ENCODE assay signal across 34 mouse cellular contexts in the genomic region with DNA sequence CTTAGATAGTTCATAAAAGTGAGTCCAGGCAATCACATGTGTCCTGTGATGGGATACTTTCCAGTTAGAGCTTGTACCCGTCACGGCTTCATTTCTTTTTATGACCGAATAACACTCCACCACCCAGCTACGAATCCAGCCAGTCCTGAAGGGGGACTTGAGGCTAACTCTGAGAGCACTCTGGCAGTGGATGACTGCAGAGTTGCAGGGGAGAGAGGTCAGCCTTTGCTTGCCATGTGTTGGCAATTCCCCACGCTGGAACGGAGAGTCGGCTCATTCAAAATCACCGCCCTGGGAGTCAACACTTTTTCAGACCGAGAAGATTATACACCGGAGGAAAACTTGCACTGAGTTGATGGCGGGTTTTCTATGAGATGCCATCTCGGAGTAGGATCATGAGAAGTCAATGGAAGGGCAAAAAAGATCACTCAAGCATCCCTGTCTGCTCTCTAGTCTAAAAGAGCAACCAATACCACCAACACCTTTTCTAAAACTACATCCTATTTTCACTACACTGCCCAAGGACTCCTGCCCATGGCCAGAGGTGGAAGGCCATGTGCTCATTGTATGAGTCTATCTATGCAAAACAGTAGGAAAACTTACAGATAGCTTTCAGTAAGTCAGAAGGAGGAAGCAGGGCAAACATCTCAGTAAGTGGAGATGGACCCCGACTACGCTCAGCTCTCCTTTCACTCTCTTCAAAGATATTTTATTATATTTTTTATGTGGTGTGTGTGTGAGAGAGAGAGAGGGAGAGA. TPM values are rescaled to one million over a fixed set of nuclear protein-coding genes. Genes with fewer than 3 reads are reported as not detected.
"Had no signal": no experiment of that assay in that cellular context is flagged by ENCODE, and none has a peak within 500 bp of the region (broad histone marks: within the 10 kb centered on the region; RNA-seq: fewer than 3 reads in every experiment).

No protein-coding gene starts in this region.

- H3K9me3 ChIP-seq: heart, embryonic 10.5 days; heart, embryonic 12.5 days; hindbrain, embryonic 13.5 days; intestine, embryonic 15.5 days; limb, embryonic 13.5 days; limb, embryonic 15.5 days; liver, embryonic 12.5 days had no signal

- H3K27ac ChIP-seq: heart, embryonic 10.5 days; hindbrain, embryonic 13.5 days; intestine, embryonic 15.5 days; kidney, postnatal 0 days; limb, embryonic 13.5 days; limb, embryonic 15.5 days; liver, embryonic 12.5 days; liver, embryonic 14.5 days had no signal

- H3K9ac ChIP-seq: heart, embryonic 12.5 days; hindbrain, embryonic 13.5 days; intestine, embryonic 15.5 days; limb, embryonic 13.5 days; limb, embryonic 15.5 days; liver, embryonic 12.5 days; liver, embryonic 14.5 days had no signal

- DNase-seq: gastrocnemius, postnatal 14 days; gastrocnemius, postnatal 36 days; heart, adult 18-20 months; heart, postnatal 10 days; heart, postnatal 36 days; kidney, adult 18-20 months; kidney, adult 8-10 months; kidney, postnatal 14 days; kidney, postnatal 36 days; layer of hippocampus, adult 9-11 months; layer of hippocampus, postnatal 36 days; left cerebral cortex, postnatal 4 days had no signal

- H3K36me3 ChIP-seq: heart, embryonic 10.5 days; heart, embryonic 12.5 days; hindbrain, embryonic 13.5 days; intestine, embryonic 15.5 days; limb, embryonic 13.5 days; limb, embryonic 15.5 days; liver, embryonic 12.5 days had no signal

- ATAC-seq: hindbrain, embryonic 16.5 days; inflammation-experienced regulatory T-cells, adult 6 months; intestine, embryonic 15.5 days; intestine, postnatal 0 days; liver, embryonic 12.5 days had no signal

- H3K4me2 ChIP-seq: heart, embryonic 12.5 days; hindbrain, embryonic 13.5 days; intestine, embryonic 15.5 days; limb, embryonic 13.5 days; limb, embryonic 15.5 days; liver, embryonic 12.5 days had no signal

- H3K4me3 ChIP-seq: heart, embryonic 10.5 days; heart, embryonic 12.5 days; hindbrain, embryonic 13.5 days; intestine, embryonic 15.5 days; limb, embryonic 13.5 days; limb, embryonic 15.5 days; liver, embryonic 12.5 days had no signal

RNA-seq across cellular contexts. Expression of a gene that starts 2.4 kb away (rescaled TPM):
- total RNA-seq: gastrocnemius, adult 18-20 months; gastrocnemius, adult 8-10 months; gastrocnemius, postnatal 14 days; gastrocnemius, postnatal 36 days; heart, adult 18-20 months; heart, adult 8-10 months; heart, postnatal 10 days; heart, postnatal 36 days; hematopoietic stem cell, adult 5-6 weeks; liver, adult 2 months had no signal
- polyA plus RNA-seq: heart, embryonic 10.5 days; heart, embryonic 12.5 days; heart, embryonic 14.5 days; heart, embryonic 16.5 days; hindbrain, embryonic 11.5 days; inflammation-experienced regulatory T-cells, adult 6 months; limb, embryonic 11.5 days; limb, embryonic 13.5 days; liver, adult 2 months; liver, embryonic 12.5 days; liver, embryonic 14.5 days; liver, embryonic 16.5 days had no signal
